Mouse (Mus musculus): Measurements from ENCODE around the gene Ahdc1.

Ahdc1 gene

DNA sequence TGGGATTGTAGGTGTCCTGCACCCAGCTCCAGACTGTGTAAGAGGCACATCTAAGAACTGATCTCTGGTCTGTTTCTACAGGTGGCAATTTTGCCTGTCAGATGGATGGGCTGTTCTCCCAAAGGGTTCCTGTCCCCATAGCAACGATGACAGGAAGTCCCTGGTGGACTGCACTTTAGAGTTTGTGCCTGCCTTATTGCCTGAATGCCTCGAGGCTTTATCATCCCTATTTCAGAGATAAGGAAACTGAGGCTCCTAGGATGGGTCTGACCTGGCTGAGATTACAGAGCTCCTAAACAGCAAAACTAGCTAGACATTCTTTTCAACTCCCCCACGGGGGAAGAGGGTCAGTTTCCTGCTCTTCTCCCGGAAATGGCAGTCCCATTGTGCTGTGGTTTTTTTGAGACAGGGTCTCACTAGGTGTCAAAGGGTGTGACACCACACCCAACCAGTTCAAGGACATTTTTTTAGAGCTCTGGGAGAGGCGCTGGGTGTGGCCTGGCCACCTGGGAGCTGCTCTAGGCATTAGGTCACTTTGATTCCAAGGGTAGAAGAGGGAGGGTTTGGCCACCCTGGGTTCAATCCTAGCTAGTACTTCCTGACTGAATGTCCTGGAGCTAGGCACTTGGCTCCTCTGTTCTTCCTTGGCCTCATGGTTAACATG, 111.0 kb downstream of the Ahdc1 start:
- no peak for DNase-seq (ENCODE audit: low read depth, low spot score)

DNA sequence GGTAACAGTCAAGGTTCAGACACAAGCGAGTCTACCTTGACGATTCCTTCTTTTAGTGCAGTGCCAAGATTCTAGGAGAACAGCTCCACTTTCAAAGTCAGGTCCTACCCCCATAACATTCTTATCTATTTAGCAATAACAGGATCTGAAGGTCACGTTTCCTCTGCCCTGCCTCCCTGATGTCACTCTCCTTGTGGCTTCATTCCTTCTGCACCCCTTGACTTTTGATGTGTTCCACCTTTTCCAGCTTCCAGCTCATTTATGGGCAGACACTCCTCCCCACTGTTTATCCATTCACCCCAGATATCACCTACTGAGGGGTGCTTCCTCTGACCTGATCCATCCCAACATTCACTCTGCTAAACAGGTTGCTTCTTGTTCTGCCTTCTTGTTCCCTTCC, 116.0 kb downstream of the Ahdc1 start:
- no peak for DNase-seq (ENCODE audit: low read depth, low spot score)

Measured in brain, embryonic 18.5 days (tissue).